Mouse (Mus musculus): ENCODE results near the gene Slc7a8. TPM values are rescaled to one million over a fixed set of nuclear protein-coding genes. Genes with fewer than 3 reads are reported as not detected.
"Not testable (repeated sequence)": the region's sequence is repeated elsewhere in the genome, so short reads cannot be mapped to it uniquely, and the experiment has no call there.

Gene Slc7a8
- polyA plus RNA-seq, 1 experiment from 2014 or later: 2.4 TPM

DNA sequence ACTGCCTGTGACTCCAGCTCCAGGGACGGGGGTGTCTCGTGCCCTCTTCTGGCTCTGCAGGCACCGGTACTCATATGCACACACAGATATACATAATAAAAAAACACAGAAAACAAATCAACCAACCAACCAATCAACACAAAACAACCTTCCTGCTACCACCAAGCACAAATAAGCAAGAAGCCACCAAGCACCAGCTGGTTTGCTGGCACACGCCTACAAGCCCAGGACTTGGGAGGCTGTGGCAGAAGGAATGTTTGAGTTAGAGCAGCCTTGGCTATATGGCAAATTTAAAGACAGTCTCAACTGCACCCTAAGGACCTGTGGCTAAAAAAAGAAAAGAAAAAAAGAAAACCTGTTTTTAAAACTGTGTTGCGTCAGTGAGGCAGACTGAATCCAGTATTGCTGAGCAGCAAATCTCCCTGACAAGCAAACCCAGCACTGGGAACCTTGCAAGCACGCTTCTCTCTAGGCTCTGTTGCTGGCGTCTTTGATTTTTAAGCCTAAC is 6.2 kb downstream of the Slc7a8 start:
- Histone ChIP-seq H3K27ac (no peak overlapping the region), H3K36me3 (no peaks in the 10 kb centered on the region), H3K27me3 (ENCODE audit: insufficient read depth, poor library complexity, severe bottlenecking) (peaks cover 10% of the 10 kb centered on the region), H3K9me3 (no peaks in the 10 kb centered on the region), H3K4me3 (no peak overlapping the region), H3K4me1 (0 out of 2 replicates have a peak, but pooled peaks cover 18% of the 10 kb centered on the region)
- 85% methylated on average over 7 of the region's 7 CpGs for WGBS
- DNase-seq (ENCODE audit: low spot score): no peak

DNA sequence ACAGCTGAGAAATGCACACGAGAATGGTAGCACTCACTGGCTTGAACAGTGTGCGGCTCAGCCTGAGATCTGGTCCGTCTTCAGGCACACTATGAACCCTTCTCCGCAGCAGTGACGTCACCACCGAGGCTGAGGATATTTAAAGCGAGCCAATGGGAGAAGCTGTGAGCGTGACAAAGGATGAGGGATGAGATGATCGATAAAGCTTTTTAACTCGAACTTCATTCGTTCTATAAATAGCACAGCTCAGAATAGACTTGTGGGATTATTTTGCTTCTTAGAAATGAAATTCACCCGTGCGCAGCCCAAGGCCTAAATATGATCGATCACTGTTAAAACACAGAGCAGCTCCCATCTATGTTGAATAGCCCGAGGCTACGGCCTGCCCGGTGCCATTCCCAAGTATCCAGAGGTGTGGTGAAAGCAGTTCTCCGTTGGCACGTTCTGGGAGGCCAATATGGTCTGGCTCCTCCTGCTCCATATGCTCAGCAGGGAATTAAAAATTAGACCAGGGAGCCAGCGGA is 9.4 kb downstream of the Slc7a8 start:
- H3K4me3 ChIP-seq: no peak overlapping the region
- WGBS: 57% methylated on average over 20 of the region's 20 CpGs
- no peaks in the 10 kb centered on the region for H3K36me3 ChIP-seq
- no peak overlapping the region for H3K27ac ChIP-seq
- DNase-seq (ENCODE audit: low spot score): no peak
- H3K4me1 ChIP-seq: 0 out of 2 replicates have a peak, but pooled peaks cover 13% of the 10 kb centered on the region
- no peaks in the 10 kb centered on the region for H3K9me3 ChIP-seq
- H3K27me3 ChIP-seq (ENCODE audit: insufficient read depth, poor library complexity, severe bottlenecking): no peaks in the 10 kb centered on the region

DNA sequence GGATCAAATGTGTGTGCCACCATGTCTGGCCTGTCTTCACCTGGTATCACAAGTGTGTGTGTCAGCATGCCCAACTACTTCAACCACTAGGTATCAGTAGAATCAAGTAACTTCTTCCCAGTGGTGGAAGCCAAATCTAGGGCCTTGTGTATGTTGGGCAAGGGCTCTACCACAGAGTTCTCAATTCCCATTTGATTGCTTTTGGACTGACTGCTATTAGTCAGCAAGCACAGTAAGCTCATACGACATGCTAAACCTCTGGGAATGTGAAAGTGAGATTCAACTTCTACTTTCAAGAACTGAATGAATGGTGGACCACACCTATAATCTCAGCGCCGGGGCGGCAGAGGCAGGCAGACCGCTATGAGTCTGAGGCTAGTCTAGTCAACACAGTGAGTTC is 11.4 kb downstream of the Slc7a8 start:
- WGBS: 93% methylated on average over 5 of the region's 5 CpGs

DNA sequence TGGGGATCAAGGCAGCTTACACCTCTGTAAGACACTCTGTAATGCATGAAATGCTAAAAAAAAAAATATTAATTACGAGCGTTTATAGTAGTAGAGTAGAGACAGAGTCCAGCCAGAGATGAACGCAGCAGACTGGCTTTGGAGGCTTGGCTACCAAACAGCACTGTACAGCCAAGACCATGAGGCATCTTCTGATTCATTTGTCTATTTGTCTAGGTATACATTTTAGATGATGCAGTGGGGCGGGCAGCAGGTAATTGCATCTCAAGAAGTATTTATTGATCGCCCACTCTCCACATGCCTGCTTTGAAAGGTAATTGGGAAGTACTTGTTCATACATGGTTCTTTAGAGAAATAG is 12.7 kb downstream of the Slc7a8 start:
- Histone ChIP-seq H3K36me3 (no peaks in the 10 kb centered on the region), H3K27ac (no peak overlapping the region), H3K4me1 (0 out of 2 replicates have a peak, but pooled peaks cover 13% of the 10 kb centered on the region), H3K27me3 (ENCODE audit: insufficient read depth, poor library complexity, severe bottlenecking) (no peaks in the 10 kb centered on the region), H3K4me3 (no peak overlapping the region), H3K9me3 (no peaks in the 10 kb centered on the region)
- 87% methylated on average over 5 of the region's 5 CpGs for WGBS
- DNase-seq (ENCODE audit: low spot score): no peak

More for the DNA sequence above, 11.4 kb downstream of the Slc7a8 start:
- DNase-seq (ENCODE audit: low spot score): no peak
- no peak overlapping the region for H3K4me3 ChIP-seq
- H3K9me3 ChIP-seq: no peaks in the 10 kb centered on the region
- no peak overlapping the region for H3K27ac ChIP-seq
- no peaks in the 10 kb centered on the region for H3K27me3 ChIP-seq (ENCODE audit: insufficient read depth, poor library complexity, severe bottlenecking)
- 0 out of 2 replicates have a peak, but pooled peaks cover 13% of the 10 kb centered on the region for H3K4me1 ChIP-seq
- no peaks in the 10 kb centered on the region for H3K36me3 ChIP-seq

DNA sequence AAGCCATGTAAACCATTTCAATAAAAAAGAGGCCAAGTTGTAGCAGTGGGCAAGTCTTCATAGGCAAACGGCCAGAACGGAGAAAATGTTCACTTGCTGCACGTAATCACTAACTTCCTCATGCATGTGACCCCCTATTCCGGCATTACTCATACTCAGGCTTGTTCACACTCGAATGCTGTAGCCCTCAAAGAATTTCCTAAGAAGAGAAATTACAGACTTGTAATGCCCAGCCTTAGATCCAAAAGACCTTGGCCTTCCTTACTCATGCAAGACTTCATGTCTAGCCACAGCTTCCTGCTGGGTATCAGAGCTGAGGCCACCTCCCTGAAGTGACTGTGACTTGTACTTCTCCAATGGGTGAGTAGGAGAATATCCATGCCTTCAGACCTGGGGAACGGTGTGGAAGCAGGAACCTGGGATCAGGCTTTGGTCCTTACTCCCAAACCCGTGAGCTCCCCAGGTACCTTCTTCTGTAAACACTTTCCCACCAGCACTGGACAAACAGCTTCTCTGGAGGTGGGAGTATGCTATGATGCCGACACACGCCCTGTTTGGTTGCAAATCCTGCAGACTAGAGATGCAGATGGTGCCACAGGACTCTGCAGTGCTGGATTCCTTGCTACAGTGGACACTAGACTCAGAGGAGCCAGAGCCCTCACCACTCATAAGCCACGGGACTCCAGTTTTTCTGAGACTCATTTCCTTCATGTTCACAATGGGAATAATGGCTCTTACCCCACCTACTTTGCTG is 13.3 kb downstream of the Slc7a8 start:
- no peaks in the 10 kb centered on the region for H3K27me3 ChIP-seq (ENCODE audit: insufficient read depth, poor library complexity, severe bottlenecking)
- H3K4me1 ChIP-seq: 0 out of 2 replicates have a peak, but pooled peaks cover 9% of the 10 kb centered on the region
- no peak overlapping the region for H3K27ac ChIP-seq
- WGBS: 84% methylated on average over 10 of the region's 10 CpGs
- no peak for DNase-seq (ENCODE audit: low spot score)
- H3K36me3 ChIP-seq: no peaks in the 10 kb centered on the region
- H3K9me3 ChIP-seq: no peaks in the 10 kb centered on the region
- H3K4me3 ChIP-seq: no peak overlapping the region

DNA sequence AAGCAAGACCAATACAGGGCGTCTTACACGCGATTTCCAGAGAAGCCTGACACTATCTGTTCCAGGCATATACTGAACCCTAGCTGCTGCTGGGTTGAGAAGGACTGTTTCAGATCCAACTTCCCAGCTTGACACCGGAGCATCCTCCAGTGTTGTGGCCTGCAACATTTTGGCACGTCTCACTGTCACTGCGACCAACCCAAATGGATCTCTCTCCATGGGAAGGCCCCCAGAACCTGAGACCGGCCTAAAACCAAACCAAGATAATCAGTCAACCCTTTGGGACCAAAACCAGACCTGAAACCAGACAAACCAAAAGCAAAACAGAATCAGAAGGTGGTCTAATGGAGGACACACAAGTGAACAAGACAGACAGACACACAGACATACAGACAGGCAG is 14.8 kb downstream of the Slc7a8 start:
- H3K9me3 ChIP-seq; H3K36me3 ChIP-seq; H3K27me3 ChIP-seq (ENCODE audit: insufficient read depth, poor library complexity, severe bottlenecking); H3K4me3 ChIP-seq; H3K27ac ChIP-seq; H3K4me1 ChIP-seq; DNase-seq (ENCODE audit: low spot score): not testable (repeated sequence)
- WGBS: 89% methylated on average over 7 of the region's 7 CpGs

DNA sequence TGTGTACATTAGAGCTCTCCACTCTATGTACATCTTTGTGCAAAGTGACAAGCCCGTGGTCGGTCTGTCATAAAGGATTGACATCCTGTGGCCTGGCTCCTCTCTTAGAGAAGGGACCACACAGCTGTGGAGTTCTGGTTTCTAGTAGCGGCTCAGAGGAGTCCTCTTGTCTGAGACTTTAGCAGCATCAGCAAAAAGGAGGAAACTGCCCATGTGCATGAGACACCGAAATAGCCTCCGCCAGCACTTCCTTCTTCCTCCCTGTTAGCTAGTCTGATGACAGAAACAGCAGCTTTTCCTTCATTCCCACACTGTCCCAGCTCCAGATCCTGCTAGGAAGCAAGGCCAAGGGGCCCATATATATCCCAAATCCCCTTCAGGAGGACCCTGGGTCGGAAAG is 25.4 kb downstream of the Slc7a8 start:
- H3K9me3 ChIP-seq: no peaks in the 10 kb centered on the region
- peaks cover 7% of the 10 kb centered on the region for H3K4me1 ChIP-seq
- H3K27me3 ChIP-seq (ENCODE audit: insufficient read depth, poor library complexity, severe bottlenecking): 0 out of 2 replicates have a peak, but pooled peaks cover 4% of the 10 kb centered on the region
- DNase-seq (ENCODE audit: low spot score): no peak
- no peaks in the 10 kb centered on the region for H3K36me3 ChIP-seq
- H3K27ac ChIP-seq: no peak overlapping the region
- WGBS: 66% methylated on average over 6 of the region's 6 CpGs
- no peak overlapping the region for H3K4me3 ChIP-seq

DNA sequence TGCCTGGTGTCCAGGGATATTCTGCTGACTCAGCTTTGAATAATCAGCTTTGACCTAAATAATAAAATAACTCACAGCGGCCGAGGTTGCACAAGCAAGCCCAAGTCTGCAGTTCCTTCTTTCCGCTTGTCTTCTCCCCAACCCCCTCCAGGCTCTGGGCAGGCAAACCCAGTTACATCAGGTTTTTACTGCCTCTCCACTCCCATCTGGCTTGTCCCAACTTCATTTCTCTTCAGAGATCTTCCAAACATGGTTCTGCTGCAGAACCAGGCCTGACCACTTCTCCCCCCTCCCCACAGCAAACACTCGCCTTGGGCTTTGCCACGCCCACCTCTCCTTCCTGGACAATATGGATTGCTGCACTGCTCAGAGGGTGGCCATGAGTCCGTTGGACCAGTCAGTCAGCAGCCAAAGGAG is 27.1 kb downstream of the Slc7a8 start:
- no peak for DNase-seq (ENCODE audit: low spot score)
- Histone ChIP-seq H3K4me1 (peaks cover 10% of the 10 kb centered on the region), H3K9me3 (no peaks in the 10 kb centered on the region), H3K27ac (0 out of 2 replicates have a peak overlapping the region, but pooled peaks have one; percentile 6), H3K27me3 (ENCODE audit: insufficient read depth, poor library complexity, severe bottlenecking) (0 out of 2 replicates have a peak, but pooled peaks cover 4% of the 10 kb centered on the region), H3K4me3 (no peak overlapping the region), H3K36me3 (no peaks in the 10 kb centered on the region)
- 49% methylated on average over 6 of the region's 6 CpGs for WGBS

DNA sequence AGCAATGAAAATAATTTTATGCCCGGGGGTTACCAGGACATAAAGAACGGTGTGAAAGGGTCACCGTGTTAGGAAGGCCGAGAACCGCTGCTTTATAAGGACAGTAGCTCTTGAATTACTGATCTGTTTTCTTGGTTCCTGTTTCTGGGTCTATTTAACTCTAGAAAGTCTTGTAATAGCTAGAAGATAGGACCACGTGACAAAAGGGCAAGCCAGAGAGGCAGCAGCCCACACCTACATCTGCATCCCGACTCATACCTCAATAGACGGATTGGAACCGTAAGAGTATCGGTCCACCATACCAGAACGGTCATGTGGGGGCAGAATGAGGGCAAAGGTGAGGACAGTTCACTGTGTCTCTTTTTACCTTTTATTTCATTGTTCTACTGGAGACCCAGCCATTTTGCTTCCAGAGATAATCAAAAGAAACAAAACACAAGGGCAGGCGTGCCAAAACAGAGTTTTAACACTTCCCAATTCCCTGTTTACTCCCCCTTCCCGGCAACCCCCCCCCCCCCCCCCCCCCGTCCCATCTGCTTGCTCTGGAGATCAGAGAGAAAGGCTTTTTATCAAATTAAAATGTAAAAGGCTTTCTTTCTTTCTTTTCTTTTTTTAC is 27.7 kb downstream of the Slc7a8 start:
- H3K4me1 ChIP-seq: peaks cover 10% of the 10 kb centered on the region
- H3K4me3 ChIP-seq: no peak overlapping the region
- WGBS: 87% methylated on average over 12 of the region's 14 CpGs
- 0 out of 2 replicates have a peak, but pooled peaks cover 4% of the 10 kb centered on the region for H3K27me3 ChIP-seq (ENCODE audit: insufficient read depth, poor library complexity, severe bottlenecking)
- no peaks in the 10 kb centered on the region for H3K9me3 ChIP-seq
- H3K27ac ChIP-seq: no peak overlapping the region
- DNase-seq (ENCODE audit: low spot score): no peak
- no peaks in the 10 kb centered on the region for H3K36me3 ChIP-seq

DNA sequence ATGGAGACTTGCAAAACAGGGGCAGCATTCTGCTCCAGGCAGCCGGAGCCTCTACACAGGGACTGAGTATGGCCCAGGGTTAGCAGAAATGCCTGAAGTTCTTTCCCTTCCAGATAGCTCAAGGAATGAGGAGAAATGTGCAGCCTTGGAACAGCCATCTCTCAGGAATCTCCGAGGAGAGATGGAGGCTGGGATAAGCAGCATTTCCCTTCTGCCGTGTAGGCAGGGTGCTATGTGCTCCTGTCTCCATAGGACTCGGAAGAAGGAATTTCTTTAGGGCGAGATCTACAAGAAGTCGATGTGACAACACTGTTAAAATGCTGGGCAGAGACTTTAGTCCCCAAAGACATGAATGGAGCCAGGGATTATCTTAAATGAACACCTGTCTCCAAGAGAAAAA is 28.8 kb downstream of the Slc7a8 start:
- 76% methylated on average over 6 of the region's 6 CpGs for WGBS

DNA sequence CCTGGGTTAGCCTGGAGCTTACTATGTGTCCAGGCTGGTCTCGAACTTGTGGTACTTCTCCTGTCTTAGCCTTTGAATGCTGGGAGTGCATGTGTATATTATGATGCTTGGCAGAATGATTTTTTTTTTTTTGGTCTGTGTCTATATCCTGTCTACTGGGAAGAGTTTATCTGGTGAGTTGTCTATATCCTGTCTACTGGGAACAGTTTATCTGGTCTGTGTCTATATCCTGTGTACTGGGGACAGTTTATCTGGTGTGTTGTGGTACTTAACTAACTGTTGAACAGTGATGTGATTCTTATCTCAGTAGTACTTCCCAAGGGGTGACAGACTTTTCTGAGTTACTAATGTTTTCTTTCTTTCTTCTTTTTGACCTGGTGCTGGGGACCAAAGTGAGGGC is 30.0 kb downstream of the Slc7a8 start:
- no peak for DNase-seq (ENCODE audit: low spot score)
- Histone ChIP-seq H3K4me1 (peaks cover 15% of the 10 kb centered on the region), H3K9me3 (no peaks in the 10 kb centered on the region), H3K27me3 (ENCODE audit: insufficient read depth, poor library complexity, severe bottlenecking) (0 out of 2 replicates have a peak, but pooled peaks cover 4% of the 10 kb centered on the region), H3K27ac (no peak overlapping the region), H3K4me3 (no peak overlapping the region), H3K36me3 (no peaks in the 10 kb centered on the region)
- WGBS: 74% methylated on average over 1 of the region's 1 CpGs

More for the DNA sequence above, 28.8 kb downstream of the Slc7a8 start:
- 0 out of 2 replicates have a peak, but pooled peaks cover 4% of the 10 kb centered on the region for H3K27me3 ChIP-seq (ENCODE audit: insufficient read depth, poor library complexity, severe bottlenecking)
- DNase-seq (ENCODE audit: low spot score): no peak
- H3K4me3 ChIP-seq: no peak overlapping the region
- no peaks in the 10 kb centered on the region for H3K9me3 ChIP-seq
- no peak overlapping the region for H3K27ac ChIP-seq
- H3K4me1 ChIP-seq: peaks cover 15% of the 10 kb centered on the region
- H3K36me3 ChIP-seq: no peaks in the 10 kb centered on the region

DNA sequence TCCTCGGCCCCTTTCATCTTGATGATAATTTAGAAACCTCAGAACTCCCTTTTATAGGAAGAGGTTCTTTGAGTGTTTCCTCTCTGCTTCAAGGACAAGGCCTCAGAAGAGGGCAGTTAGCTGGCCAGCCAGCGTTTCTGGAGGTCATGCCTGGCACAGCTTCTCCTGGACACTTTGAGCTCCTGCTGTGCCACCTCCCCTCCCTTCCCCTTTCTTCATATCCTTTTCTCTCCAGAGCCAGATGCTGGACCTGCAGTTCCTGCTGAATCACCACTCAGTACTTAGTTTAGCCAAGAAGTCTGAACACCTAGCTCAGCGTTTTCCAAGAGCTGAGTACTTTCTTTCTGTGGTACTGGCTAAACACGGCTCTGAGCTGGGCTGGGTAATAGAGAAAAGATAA is 32.5 kb downstream of the Slc7a8 start:
- Histone ChIP-seq H3K27ac (no peak overlapping the region), H3K9me3 (no peaks in the 10 kb centered on the region), H3K36me3 (no peaks in the 10 kb centered on the region), H3K4me3 (no peak overlapping the region), H3K27me3 (ENCODE audit: insufficient read depth, poor library complexity, severe bottlenecking) (no peaks in the 10 kb centered on the region), H3K4me1 (peaks cover 19% of the 10 kb centered on the region)
- WGBS: 65% methylated on average over 4 of the region's 4 CpGs
- no peak for DNase-seq (ENCODE audit: low spot score)
